ENCODE assay signal across 17 mouse cellular contexts in genomic region chr19:42716507-42716906, GRCm38 (mm10). TPM values are rescaled to one million over a fixed set of nuclear protein-coding genes. Genes with fewer than 3 reads are reported as not detected.
DNase-seq lines count a peak whose midpoint lies in the region.
"Had no signal": no experiment of that assay in that cellular context is flagged by ENCODE, and none has a peak within 500 bp of the region (broad histone marks: within the 10 kb centered on the region; RNA-seq: fewer than 3 reads in every experiment).

No protein-coding gene starts in this region.

- DNase-seq in frontal cortex, postnatal 36 days (ENCODE audit: low spot score in 2 of 2), result peak; percentile 33 to 45
- no peak for DNase-seq in frontal cortex, postnatal 25 days (ENCODE audit: low spot score in 2 of 2)
- DNase-seq in right cerebral cortex, postnatal 36 days (ENCODE audit: low spot score in 2 of 2), result peak; percentile 15 to 32
- no peak for DNase-seq in right cerebral cortex, postnatal 14 days
- DNase-seq in layer of hippocampus, adult 9-11 months, result peak; percentile 84
- DNase-seq in spleen, postnatal 36 days (ENCODE audit: low spot score in 2 of 2), result no peak
- no peak for DNase-seq in heart, postnatal 10 days
- DNase-seq: cerebellum, adult 2 months; cerebellum, postnatal 25 days; gastrocnemius, postnatal 25 days; heart, adult 18-20 months; heart, postnatal 14 days; kidney, adult 11 months; liver; lung, postnatal 4 days; midbrain, embryonic 14.5 days had no signal

- intact Hi-C loops in heart, postnatal 10 days (cut with DNase I), result no loop called here

RNA-seq across cellular contexts. Expression of gene Pyroxd2, which starts 36.1 kb away (rescaled TPM):
- total RNA-seq in heart, postnatal 10 days (2021), result 1 to 10 TPM; 7.3 to 7.5 TPM
- total RNA-seq: CH12.LX had no signal

Comparison
In these comparisons a context has a peak if more than half of its experiments do, and no peak if none do; other contexts are left out.
1. DNase-seq: peak in frontal cortex, postnatal 36 days (2 of 2), right cerebral cortex, postnatal 36 days (2 of 2) and layer of hippocampus, adult 9-11 months (single experiment); none in frontal cortex, postnatal 25 days (0 of 2), right cerebral cortex, postnatal 14 days (single experiment), spleen, postnatal 36 days (0 of 2) and heart, postnatal 10 days (0 of 2).